Mouse (Mus musculus) testis, adult 10 weeks (tissue): ENCODE data around the gene Rpl34. TPM values are rescaled to one million over a fixed set of nuclear protein-coding genes. Genes with fewer than 3 reads are reported as not detected.

ENCODE experiments used
- polyA plus RNA-seq: library from polyadenylated mRNA; stranded (reverse); fragments of 350-450 nt; fragmentation: Illumina TruSeq; extraction: RNeasy Lipid Tissue Mini Kit (QIAGEN cat#74804); gene quantifications from one replicate; pipeline ENCODE4 v1.2.3, GENCODE M21; 2014; ENCODE audit warnings: low read depth, low replicate concordance

Rpl34 gene
- polyA plus RNA-seq = 43.5 TPM

DNA sequence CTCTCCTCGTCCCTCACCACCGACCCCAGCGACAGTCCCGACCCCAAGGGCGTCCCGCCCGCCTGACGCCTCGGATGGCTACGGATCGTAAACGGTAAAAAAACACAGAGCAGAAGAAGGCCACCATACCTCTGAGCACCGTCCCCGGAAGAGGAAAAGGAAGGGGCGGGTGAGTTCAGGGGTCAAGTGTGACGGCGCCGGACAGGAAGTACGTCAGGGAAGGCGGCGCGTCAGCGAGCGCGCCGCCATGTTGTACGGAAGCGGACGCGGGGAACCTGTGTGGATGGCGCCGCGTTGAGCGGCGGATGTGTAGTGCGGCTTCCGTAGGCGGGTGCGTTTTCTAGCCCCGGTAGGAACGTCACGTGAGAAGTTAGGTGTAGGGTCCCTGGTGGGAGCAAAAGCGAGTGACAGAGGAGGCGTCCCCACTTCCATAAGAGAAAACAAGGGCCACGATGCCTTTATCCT is at the start of gene Rpl34:
Gene Rpl34, minus strand, starts transcription at position 210 of the 465 bp plus-strand sequence.

DNA sequence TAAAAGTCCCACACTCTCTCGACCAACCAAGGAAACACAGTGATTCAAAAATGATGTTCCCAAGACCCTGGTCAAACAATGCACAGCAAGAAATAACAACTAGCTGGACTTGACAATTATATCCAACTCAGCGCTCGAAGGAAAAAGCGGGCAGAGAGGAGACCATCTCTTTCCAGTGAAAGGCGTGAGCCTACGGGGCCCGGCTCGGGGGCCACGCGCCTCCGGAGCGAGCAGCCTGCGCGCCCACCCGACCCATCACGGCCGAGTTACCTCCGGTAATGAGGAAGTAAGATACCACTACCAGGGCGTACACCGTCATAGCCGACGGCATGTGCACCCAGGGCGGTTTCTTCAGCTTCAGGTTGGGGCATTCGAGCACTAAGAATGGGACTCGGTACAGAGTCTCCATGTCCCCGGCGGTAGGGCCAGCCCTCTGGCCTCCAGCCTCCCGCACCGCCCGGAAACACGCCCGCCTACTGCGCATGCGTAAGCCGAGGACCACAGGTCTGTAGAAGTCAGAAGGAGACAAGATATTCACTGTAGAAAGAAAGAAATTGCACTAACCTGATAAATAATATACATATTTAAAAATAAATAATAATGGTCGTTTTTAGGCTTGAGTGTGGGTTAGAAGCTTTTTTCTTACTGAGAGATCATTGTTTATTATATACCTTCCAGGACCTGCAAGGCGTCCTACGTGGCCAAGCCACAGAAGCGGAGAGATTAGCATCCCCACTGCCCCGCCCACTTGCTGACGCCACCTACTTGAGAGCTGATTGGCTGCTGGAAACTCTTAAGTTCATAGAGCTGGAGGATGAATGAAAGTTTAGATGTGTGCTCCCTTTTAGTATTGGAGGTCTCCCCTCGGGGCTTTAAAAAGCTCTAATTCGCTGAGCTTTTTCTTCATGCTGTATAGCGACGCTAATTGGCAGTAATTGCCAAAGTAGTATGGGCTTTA is 21.0 kb downstream of the Rpl34 start, which contains the start of gene Ostc:
Gene Ostc, minus strand, starts transcription at position 478 of the 958 bp plus-strand sequence.

Other genes starting within 250 kb of the Rpl34 start
- gene Etnppl, start 113.0 kb downstream of the Rpl34 start, polyA plus RNA-seq = not detected
- 68.0 TPM for gene Ostc, start 21.0 kb downstream of the Rpl34 start, polyA plus RNA-seq